Mouse (Mus musculus): ENCODE data around the gene Adap1. TPM values are rescaled to one million over a fixed set of nuclear protein-coding genes. Genes with fewer than 3 reads are reported as not detected.

Adap1 gene
- polyA plus RNA-seq, 1 experiment from 2014 or later: 1.7 TPM

- Histone ChIP-seq H3K27me3 (ENCODE audit: insufficient read depth, low read length) (no peaks in the 10 kb centered on the region), H3K9ac (replicated peaks; ENCODE audit: low read length) (no peak overlapping the region), H3K4me1 (ENCODE audit: insufficient read depth, low read length) (peaks cover 27% of the 10 kb centered on the region), H3K36me3 (ENCODE audit: insufficient read depth, low read length) (peaks cover 3% of the 10 kb centered on the region; the same call in 1 of the 2 replicates), H3K27ac (ENCODE audit: low read length) (no peak overlapping the region), H3K4me3 (ENCODE audit: low read length) (no peak overlapping the region), H3K9me3 (ENCODE audit: low read length) (no peaks in the 10 kb centered on the region), H3K4me2 (replicated peaks; ENCODE audit: low read depth, low read length) (no peak overlapping the region)
- ATAC-seq (ENCODE audit: low FRiP score, low TSS enrichment): no peak
- WGBS: 75% methylated on average over 11 of the region's 11 CpGs
Measured at GRCm38 (mm10) chr5:139366484-139366883, 41.1 kb upstream of the Adap1 start.

GRCm38 (mm10) chr5:139365827-139366226 lies 40.4 kb upstream of the Adap1 start:
- H3K4me1 ChIP-seq (ENCODE audit: insufficient read depth, low read length): peaks cover 21% of the 10 kb centered on the region
- H3K4me2 ChIP-seq (replicated peaks; ENCODE audit: low read depth, low read length): no peak overlapping the region
- no peak for ATAC-seq (ENCODE audit: low FRiP score, low TSS enrichment)
- WGBS: 85% methylated on average over 1 of the region's 1 CpGs
- H3K27me3 ChIP-seq (ENCODE audit: insufficient read depth, low read length): no peaks in the 10 kb centered on the region
- H3K27ac ChIP-seq (ENCODE audit: low read length): no peak overlapping the region
- no peak overlapping the region for H3K4me3 ChIP-seq (ENCODE audit: low read length)
- no peak overlapping the region for H3K9ac ChIP-seq (replicated peaks; ENCODE audit: low read length)
- H3K36me3 ChIP-seq (ENCODE audit: insufficient read depth, low read length): peaks cover 6% of the 10 kb centered on the region; the same call in 1 of the 2 replicates
- no peaks in the 10 kb centered on the region for H3K9me3 ChIP-seq (ENCODE audit: low read length)

- 14% methylated on average over 5 of the region's 5 CpGs for WGBS
Measured at GRCm38 (mm10) chr5:139364911-139365571, 39.6 kb upstream of the Adap1 start.

GRCm38 (mm10) chr5:139364260-139364910 lies 39.0 kb upstream of the Adap1 start:
- 0 out of 2 replicates have a peak overlapping the region, but pooled peaks have one; percentile 8 for H3K4me2 ChIP-seq (replicated peaks; ENCODE audit: low read depth, low read length)
- peaks cover 6% of the 10 kb centered on the region; the same call in 1 of the 2 replicates for H3K36me3 ChIP-seq (ENCODE audit: insufficient read depth, low read length)
- no peaks in the 10 kb centered on the region for H3K9me3 ChIP-seq (ENCODE audit: low read length)
- H3K4me3 ChIP-seq (ENCODE audit: low read length): no peak overlapping the region
- 21% methylated on average over 12 of the region's 12 CpGs for WGBS
- peak overlapping the region; percentile 63 for H3K27ac ChIP-seq (ENCODE audit: low read length)
- peak overlapping the region; percentile 38 for H3K9ac ChIP-seq (replicated peaks; ENCODE audit: low read length)
- peaks cover 12% of the 10 kb centered on the region for H3K4me1 ChIP-seq (ENCODE audit: insufficient read depth, low read length)
- H3K27me3 ChIP-seq (ENCODE audit: insufficient read depth, low read length): no peaks in the 10 kb centered on the region
- ATAC-seq (ENCODE audit: low FRiP score, low TSS enrichment): peak; percentile 71

More at GRCm38 (mm10) chr5:139364911-139365571, 39.6 kb upstream of the Adap1 start:
- Histone ChIP-seq H3K27me3 (ENCODE audit: insufficient read depth, low read length) (no peaks in the 10 kb centered on the region), H3K4me2 (replicated peaks; ENCODE audit: low read depth, low read length) (no peak overlapping the region), H3K4me1 (ENCODE audit: insufficient read depth, low read length) (peaks cover 17% of the 10 kb centered on the region), H3K36me3 (ENCODE audit: insufficient read depth, low read length) (peaks cover 6% of the 10 kb centered on the region; the same call in 1 of the 2 replicates), H3K9ac (replicated peaks; ENCODE audit: low read length) (peak overlapping the region; percentile 38), H3K27ac (ENCODE audit: low read length) (peak overlapping the region; percentile 63), H3K4me3 (ENCODE audit: low read length) (no peak overlapping the region), H3K9me3 (ENCODE audit: low read length) (no peaks in the 10 kb centered on the region)
- no peak for ATAC-seq (ENCODE audit: low FRiP score, low TSS enrichment)

- ATAC-seq (ENCODE audit: low FRiP score, low TSS enrichment): no peak
- no peak overlapping the region for H3K27ac ChIP-seq (ENCODE audit: low read length)
- H3K36me3 ChIP-seq (ENCODE audit: insufficient read depth, low read length): peaks cover 6% of the 10 kb centered on the region; the same call in 1 of the 2 replicates
- H3K4me1 ChIP-seq (ENCODE audit: insufficient read depth, low read length): peaks cover 12% of the 10 kb centered on the region
- 65% methylated on average over 7 of the region's 7 CpGs for WGBS
- no peaks in the 10 kb centered on the region for H3K9me3 ChIP-seq (ENCODE audit: low read length)
- H3K4me2 ChIP-seq (replicated peaks; ENCODE audit: low read depth, low read length): no peak overlapping the region
- H3K4me3 ChIP-seq (ENCODE audit: low read length): no peak overlapping the region
- no peaks in the 10 kb centered on the region for H3K27me3 ChIP-seq (ENCODE audit: insufficient read depth, low read length)
- no peak overlapping the region for H3K9ac ChIP-seq (replicated peaks; ENCODE audit: low read length)
Measured at GRCm38 (mm10) chr5:139363858-139364257, 38.4 kb upstream of the Adap1 start.

- Histone ChIP-seq H3K9ac (replicated peaks; ENCODE audit: low read length) (no peak overlapping the region), H3K4me1 (ENCODE audit: insufficient read depth, low read length) (peaks cover under 1% of the 10 kb centered on the region; the same call in 1 of the 2 replicates), H3K9me3 (ENCODE audit: low read length) (no peaks in the 10 kb centered on the region), H3K27ac (ENCODE audit: low read length) (no peak overlapping the region), H3K27me3 (ENCODE audit: insufficient read depth, low read length) (no peaks in the 10 kb centered on the region), H3K4me3 (ENCODE audit: low read length) (no peak overlapping the region), H3K4me2 (replicated peaks; ENCODE audit: low read depth, low read length) (no peak overlapping the region), H3K36me3 (ENCODE audit: insufficient read depth, low read length) (peaks cover 6% of the 10 kb centered on the region; the same call in 1 of the 2 replicates)
- no peak for ATAC-seq (ENCODE audit: low FRiP score, low TSS enrichment)
- WGBS: 92% methylated on average over 5 of the region's 5 CpGs
Measured at GRCm38 (mm10) chr5:139359244-139359643, 33.8 kb upstream of the Adap1 start.

GRCm38 (mm10) chr5:139358653-139359052 lies 33.2 kb upstream of the Adap1 start:
- Histone ChIP-seq H3K27me3 (ENCODE audit: insufficient read depth, low read length) (no peaks in the 10 kb centered on the region), H3K27ac (ENCODE audit: low read length) (no peak overlapping the region), H3K4me2 (replicated peaks; ENCODE audit: low read depth, low read length) (no peak overlapping the region), H3K4me3 (ENCODE audit: low read length) (no peak overlapping the region), H3K9ac (replicated peaks; ENCODE audit: low read length) (no peak overlapping the region), H3K36me3 (ENCODE audit: insufficient read depth, low read length) (peaks cover 4% of the 10 kb centered on the region; the same call in 1 of the 2 replicates), H3K9me3 (ENCODE audit: low read length) (no peaks in the 10 kb centered on the region), H3K4me1 (ENCODE audit: insufficient read depth, low read length) (no peaks in the 10 kb centered on the region)
- WGBS: 62% methylated on average over 2 of the region's 2 CpGs
- peak; percentile 31; the same call in 1 of the 2 replicates for ATAC-seq (ENCODE audit: low FRiP score, low TSS enrichment)

GRCm38 (mm10) chr5:139355235-139355772 lies 29.9 kb upstream of the Adap1 start:
- Histone ChIP-seq H3K9me3 (ENCODE audit: low read length) (no peaks in the 10 kb centered on the region), H3K36me3 (ENCODE audit: insufficient read depth, low read length) (no peaks in the 10 kb centered on the region), H3K4me1 (ENCODE audit: insufficient read depth, low read length) (peaks cover 4% of the 10 kb centered on the region; the same call in 1 of the 2 replicates), H3K4me3 (ENCODE audit: low read length) (no peak overlapping the region), H3K27ac (ENCODE audit: low read length) (no peak overlapping the region), H3K27me3 (ENCODE audit: insufficient read depth, low read length) (peaks cover 3% of the 10 kb centered on the region; the same call in 1 of the 2 replicates), H3K4me2 (replicated peaks; ENCODE audit: low read depth, low read length) (no peak overlapping the region), H3K9ac (replicated peaks; ENCODE audit: low read length) (no peak overlapping the region)
- 35% methylated on average over 19 of the region's 19 CpGs for WGBS
- ATAC-seq (ENCODE audit: low FRiP score, low TSS enrichment): peak; percentile 21; the same call in 1 of the 2 replicates

GRCm38 (mm10) chr5:139353946-139354345 lies 28.5 kb upstream of the Adap1 start:
- 89% methylated on average over 11 of the region's 11 CpGs for WGBS
- Histone ChIP-seq H3K4me2 (replicated peaks; ENCODE audit: low read depth, low read length) (no peak overlapping the region), H3K4me3 (ENCODE audit: low read length) (no peak overlapping the region), H3K9ac (replicated peaks; ENCODE audit: low read length) (no peak overlapping the region), H3K27me3 (ENCODE audit: insufficient read depth, low read length) (peaks cover 3% of the 10 kb centered on the region; the same call in 1 of the 2 replicates), H3K36me3 (ENCODE audit: insufficient read depth, low read length) (no peaks in the 10 kb centered on the region), H3K4me1 (ENCODE audit: insufficient read depth, low read length) (peaks cover 4% of the 10 kb centered on the region; the same call in 1 of the 2 replicates), H3K9me3 (ENCODE audit: low read length) (no peaks in the 10 kb centered on the region), H3K27ac (ENCODE audit: low read length) (no peak overlapping the region)
- ATAC-seq (ENCODE audit: low FRiP score, low TSS enrichment): no peak

All from kidney, embryonic 16.5 days (tissue).